Mouse (Mus musculus): ENCODE data around the gene Insr. TPM values are rescaled to one million over a fixed set of nuclear protein-coding genes. Genes with fewer than 3 reads are reported as not detected.

Insr gene
- polyA plus RNA-seq, 1 experiment from 2014 or later = 56.1 TPM

DNA sequence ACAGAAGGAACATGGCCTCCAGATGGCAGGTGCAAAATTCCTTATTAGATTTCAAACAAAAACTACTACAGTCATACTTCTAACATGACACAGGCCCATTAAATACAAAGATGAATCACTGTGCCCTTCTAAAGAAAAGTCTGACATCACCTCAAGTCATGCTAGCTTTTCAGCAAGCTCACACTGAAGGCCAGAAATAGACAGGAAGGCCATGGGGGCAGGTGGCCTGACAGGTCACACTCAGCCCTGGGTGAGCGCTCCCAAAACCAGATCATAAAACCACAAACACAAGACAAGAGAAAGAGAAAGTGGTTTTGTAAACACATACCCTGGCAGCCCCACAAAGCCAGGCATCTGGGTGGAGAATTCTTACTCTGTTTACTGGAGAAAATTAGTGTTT, 32.3 kb downstream of the Insr start:
- Histone ChIP-seq H3K4me1 (replicated peaks) (no peaks in the 10 kb centered on the region), H3K9ac (no peak overlapping the region), H3K9me3 (0 out of 2 replicates have a peak, but pooled peaks cover 3% of the 10 kb centered on the region), H3K36me3 (peaks cover 27% of the 10 kb centered on the region), H3K4me3 (no peak overlapping the region), H3K27ac (no peak overlapping the region), H3K4me2 (no peak overlapping the region), H3K27me3 (no peaks in the 10 kb centered on the region)
- WGBS = 93% methylated on average over 1 of the region's 1 CpGs
- no peak for ATAC-seq (ENCODE audit: low FRiP score)

DNA sequence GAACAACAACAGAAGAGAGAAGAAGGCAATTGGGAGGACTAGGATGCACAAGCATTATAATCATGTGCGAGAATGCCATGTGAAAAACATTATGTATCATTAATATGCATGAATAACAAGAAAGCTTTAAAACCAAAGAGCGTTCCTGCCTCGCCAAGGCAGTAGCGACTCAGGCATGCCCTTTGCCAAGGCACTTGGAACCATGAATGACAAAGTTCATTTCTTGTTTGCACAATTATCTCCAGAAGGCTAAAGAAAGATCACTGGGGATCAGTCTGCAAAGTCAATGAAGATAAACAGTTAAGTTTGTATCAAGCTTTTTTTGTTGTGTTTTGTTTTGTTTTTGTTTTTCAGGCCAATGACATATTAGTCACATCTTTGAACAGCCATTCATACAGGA, 36.2 kb downstream of the Insr start:
- H3K36me3 ChIP-seq = peaks cover 10% of the 10 kb centered on the region
- H3K4me1 ChIP-seq (replicated peaks) = no peaks in the 10 kb centered on the region
- no peak overlapping the region for H3K4me2 ChIP-seq
- no peak overlapping the region for H3K9ac ChIP-seq
- H3K4me3 ChIP-seq = no peak overlapping the region
- H3K27ac ChIP-seq = no peak overlapping the region
- H3K27me3 ChIP-seq = no peaks in the 10 kb centered on the region
- H3K9me3 ChIP-seq = 0 out of 2 replicates have a peak, but pooled peaks cover 3% of the 10 kb centered on the region
- WGBS = 83% methylated on average over 4 of the region's 4 CpGs
- ATAC-seq (ENCODE audit: low FRiP score) = no peak

DNA sequence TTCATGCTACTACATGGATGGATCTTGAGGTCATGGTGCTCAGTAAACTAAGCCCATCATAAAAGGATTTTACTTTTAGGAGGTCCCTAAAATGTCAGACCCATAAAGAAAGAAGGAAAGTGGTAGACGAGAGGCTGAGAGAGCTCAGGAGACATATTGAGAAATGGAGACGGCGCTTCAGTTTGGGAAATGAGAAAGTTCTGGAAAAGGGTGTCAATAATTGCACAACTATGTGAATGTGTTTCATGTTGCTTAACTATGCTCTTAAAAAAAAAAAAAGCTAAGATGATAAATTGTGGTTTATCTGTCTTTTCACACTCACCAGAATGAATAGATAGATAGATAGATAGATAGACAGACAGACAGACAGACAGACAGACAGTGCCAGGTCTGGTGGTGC, 38.7 kb downstream of the Insr start:
- Histone ChIP-seq H3K27me3 (no peaks in the 10 kb centered on the region), H3K4me2 (no peak overlapping the region), H3K9ac (no peak overlapping the region), H3K4me3 (no peak overlapping the region), H3K36me3 (peaks cover 5% of the 10 kb centered on the region), H3K4me1 (replicated peaks) (peaks cover 9% of the 10 kb centered on the region; the same call in 1 of the 2 replicates), H3K27ac (no peak overlapping the region), H3K9me3 (0 out of 2 replicates have a peak, but pooled peaks cover 2% of the 10 kb centered on the region)
- WGBS = 98% methylated on average over 3 of the region's 3 CpGs
- ATAC-seq (ENCODE audit: low FRiP score) = no peak

DNA sequence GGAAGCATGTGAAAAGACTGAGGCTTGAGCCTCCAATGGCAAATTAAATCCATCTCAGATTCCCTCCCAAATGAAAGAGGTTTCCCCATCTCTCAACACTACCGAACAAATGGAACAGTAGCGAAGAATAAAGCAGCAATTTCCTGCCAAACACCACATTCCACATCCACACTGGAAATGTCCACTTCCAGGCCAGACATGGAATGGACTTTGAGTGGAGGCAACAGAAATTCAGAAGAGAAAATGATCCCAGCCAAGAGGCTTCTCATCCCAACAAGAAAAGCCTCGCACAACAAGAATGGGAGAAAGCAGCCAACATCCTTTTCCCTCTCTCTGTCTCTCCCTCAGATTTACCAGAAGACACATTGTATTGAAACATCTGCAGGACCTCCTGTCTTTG, 39.8 kb downstream of the Insr start:
- H3K27me3 ChIP-seq = no peaks in the 10 kb centered on the region
- no peak for ATAC-seq (ENCODE audit: low FRiP score)
- no peaks in the 10 kb centered on the region; the same call in 1 of the 2 replicates for H3K36me3 ChIP-seq
- peaks cover 9% of the 10 kb centered on the region; the same call in 1 of the 2 replicates for H3K4me1 ChIP-seq (replicated peaks)
- no peak overlapping the region for H3K4me2 ChIP-seq
- no peak overlapping the region for H3K9ac ChIP-seq
- H3K4me3 ChIP-seq = no peak overlapping the region
- WGBS = 85% methylated on average over 3 of the region's 3 CpGs
- H3K9me3 ChIP-seq = no peaks in the 10 kb centered on the region
- H3K27ac ChIP-seq = no peak overlapping the region

DNA sequence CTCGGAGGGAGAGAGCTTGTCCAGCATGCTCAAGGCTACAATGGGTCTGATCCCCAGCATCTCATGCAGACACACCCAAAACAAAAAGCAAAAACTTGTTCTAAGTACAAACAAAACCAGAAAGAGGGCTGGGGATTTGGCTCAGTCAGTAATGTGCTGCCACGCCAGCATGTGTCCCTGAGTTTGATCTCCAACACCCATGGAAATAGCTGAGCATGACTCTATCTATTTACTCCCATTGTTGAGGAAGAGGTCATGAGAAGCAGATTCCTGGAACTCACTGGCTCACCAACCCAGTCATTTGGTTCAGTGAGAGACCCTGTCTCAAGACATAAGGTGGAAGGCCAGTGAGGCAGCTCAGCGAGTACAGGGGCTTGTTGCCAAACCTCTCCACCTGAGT, 40.6 kb downstream of the Insr start:
- 89% methylated on average over 3 of the region's 3 CpGs for WGBS
- Histone ChIP-seq H3K27ac (no peak overlapping the region), H3K4me1 (replicated peaks) (peaks cover 9% of the 10 kb centered on the region; the same call in 1 of the 2 replicates), H3K4me3 (no peak overlapping the region), H3K4me2 (no peak overlapping the region), H3K9ac (no peak overlapping the region), H3K9me3 (no peaks in the 10 kb centered on the region), H3K36me3 (no peaks in the 10 kb centered on the region; the same call in 1 of the 2 replicates), H3K27me3 (no peaks in the 10 kb centered on the region)
- ATAC-seq (ENCODE audit: low FRiP score) = no peak

DNA sequence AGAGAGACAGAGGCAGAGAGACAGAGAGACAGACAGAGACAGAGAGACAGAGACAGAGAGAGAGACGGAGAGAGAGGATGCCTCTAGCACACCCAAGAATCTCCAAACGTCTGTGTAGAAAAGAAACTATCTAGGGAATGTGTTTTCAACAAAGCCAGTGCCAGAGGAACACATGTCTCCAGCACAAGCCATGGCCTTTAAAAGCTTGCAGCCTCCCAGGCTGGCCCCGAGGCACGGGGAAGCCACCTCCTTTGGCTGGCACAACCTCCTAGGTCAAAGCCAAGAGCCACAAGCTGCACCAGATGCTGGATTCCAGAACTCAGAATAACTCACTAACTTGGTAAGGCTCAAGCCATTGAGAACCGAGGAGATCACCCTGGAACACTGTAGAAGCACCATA, 42.1 kb downstream of the Insr start:
- no peaks in the 10 kb centered on the region for H3K27me3 ChIP-seq
- 71% methylated on average over 5 of the region's 5 CpGs for WGBS
- H3K36me3 ChIP-seq = no peaks in the 10 kb centered on the region; the same call in 1 of the 2 replicates
- H3K9ac ChIP-seq = no peak overlapping the region
- H3K4me1 ChIP-seq (replicated peaks) = peaks cover 9% of the 10 kb centered on the region; the same call in 1 of the 2 replicates
- H3K9me3 ChIP-seq = no peaks in the 10 kb centered on the region
- H3K27ac ChIP-seq = no peak overlapping the region
- no peak overlapping the region for H3K4me3 ChIP-seq
- no peak for ATAC-seq (ENCODE audit: low FRiP score)
- H3K4me2 ChIP-seq = no peak overlapping the region

DNA sequence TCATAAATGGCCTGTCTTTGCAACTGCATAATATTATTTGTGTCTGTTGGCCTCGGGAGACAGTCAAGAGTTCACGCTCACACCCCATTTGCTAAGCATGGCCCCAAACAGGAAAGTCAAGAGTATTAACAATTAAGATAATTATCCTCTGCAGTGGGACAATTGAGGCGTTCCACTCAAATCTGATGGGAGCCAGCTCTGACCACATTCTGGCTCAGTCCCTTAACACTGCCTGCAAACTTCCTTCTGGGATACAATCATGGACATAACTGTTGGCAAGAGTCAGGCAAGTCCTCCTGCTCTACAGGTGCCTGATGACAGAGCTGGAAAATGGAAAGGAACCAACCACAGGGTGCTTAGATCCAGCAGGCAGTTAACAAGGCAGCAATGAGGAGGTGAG, 43.1 kb downstream of the Insr start:
- no peaks in the 10 kb centered on the region for H3K9me3 ChIP-seq
- no peak overlapping the region for H3K4me2 ChIP-seq
- ATAC-seq (ENCODE audit: low FRiP score) = no peak
- peaks cover 9% of the 10 kb centered on the region; the same call in 1 of the 2 replicates for H3K4me1 ChIP-seq (replicated peaks)
- no peaks in the 10 kb centered on the region for H3K36me3 ChIP-seq
- H3K27ac ChIP-seq = no peak overlapping the region
- WGBS = 72% methylated on average over 3 of the region's 3 CpGs
- H3K9ac ChIP-seq = no peak overlapping the region
- no peaks in the 10 kb centered on the region for H3K27me3 ChIP-seq
- H3K4me3 ChIP-seq = no peak overlapping the region

DNA sequence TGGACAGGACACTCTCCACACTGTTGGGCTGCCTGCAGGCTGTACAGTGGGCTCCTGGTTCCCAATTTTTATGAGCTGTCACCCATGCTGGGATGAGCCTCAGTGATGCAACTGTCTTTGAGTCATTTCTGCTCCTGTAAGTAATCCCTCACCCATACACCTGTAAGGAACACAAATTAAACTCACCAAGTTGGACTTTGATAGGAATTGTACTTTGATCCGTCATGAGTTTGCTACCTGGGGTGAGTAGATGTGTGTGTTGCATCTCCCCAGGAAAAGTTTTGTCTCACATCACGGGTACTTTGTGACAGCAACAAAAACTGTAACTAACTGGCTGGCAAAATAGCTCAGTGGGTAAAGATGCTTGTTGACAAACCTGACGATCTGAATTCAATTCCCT, 44.8 kb downstream of the Insr start:
- H3K9ac ChIP-seq = no peak overlapping the region
- no peak overlapping the region for H3K27ac ChIP-seq
- ATAC-seq (ENCODE audit: low FRiP score) = no peak
- H3K4me2 ChIP-seq = no peak overlapping the region
- no peaks in the 10 kb centered on the region for H3K27me3 ChIP-seq
- peaks cover 9% of the 10 kb centered on the region; the same call in 1 of the 2 replicates for H3K4me1 ChIP-seq (replicated peaks)
- H3K9me3 ChIP-seq = no peaks in the 10 kb centered on the region
- no peaks in the 10 kb centered on the region for H3K36me3 ChIP-seq
- 81% methylated on average over 3 of the region's 3 CpGs for WGBS
- H3K4me3 ChIP-seq = no peak overlapping the region

DNA sequence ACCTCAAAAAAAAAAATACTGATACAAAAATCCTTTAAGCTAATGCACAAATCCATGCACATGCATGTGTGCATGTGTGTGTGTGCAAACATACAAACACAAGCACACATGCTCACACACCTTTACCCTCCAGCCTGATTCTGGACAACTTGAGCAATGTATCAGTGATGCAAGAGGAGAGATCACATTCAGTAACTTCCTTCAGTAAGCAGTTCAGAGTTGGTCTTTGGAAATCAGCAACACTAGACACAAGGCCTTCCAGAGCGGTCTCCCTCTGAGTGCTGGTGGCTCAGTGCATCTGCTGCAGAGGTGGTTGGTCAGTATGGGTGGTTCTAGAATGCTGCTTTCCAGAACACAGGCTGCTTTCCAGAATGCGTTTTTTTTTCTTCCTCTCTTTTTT, 46.8 kb downstream of the Insr start:
- no peaks in the 10 kb centered on the region for H3K27me3 ChIP-seq

DNA sequence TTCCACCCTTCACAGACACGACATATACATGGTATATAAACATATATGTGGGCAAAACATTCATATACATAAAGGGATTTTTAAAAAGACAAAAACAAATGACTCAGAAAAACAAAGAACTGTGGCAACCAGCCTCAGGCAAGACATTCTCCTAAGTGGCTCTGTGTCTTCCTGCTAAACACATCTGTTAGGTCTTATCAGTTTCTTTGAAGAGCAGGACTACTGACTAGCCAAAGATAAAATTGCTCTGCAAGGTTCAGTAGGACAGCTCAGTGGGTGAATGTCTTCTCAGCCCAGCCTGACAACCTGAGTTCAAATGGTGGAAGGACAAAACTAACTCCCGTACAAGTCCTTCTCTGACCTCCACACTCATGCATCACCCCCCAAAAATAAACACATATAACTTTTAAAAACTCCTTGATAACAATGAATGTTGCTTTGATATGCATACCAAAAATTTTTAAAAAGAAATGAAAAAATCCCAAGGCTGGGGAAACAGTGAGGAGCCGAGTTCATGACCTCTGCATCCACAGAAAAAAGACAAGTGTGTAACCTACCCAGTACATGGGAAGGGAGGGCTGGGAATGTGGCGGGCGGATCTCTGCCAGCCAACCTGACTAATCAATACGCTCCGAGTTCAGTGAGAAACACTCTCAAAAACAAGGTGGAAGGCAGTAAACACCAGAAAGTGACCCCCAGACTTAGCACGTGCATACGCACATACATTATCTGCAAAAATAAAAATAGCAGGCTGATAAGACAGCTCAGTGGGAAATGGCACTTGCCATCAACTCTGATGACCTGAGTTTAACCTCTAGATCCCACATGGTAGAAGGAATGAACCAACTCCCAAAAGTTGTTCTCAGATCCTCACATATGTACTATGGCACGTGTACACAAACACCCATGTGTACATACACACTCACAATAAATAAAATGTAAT, 49.0 kb downstream of the Insr start:
- Histone ChIP-seq H3K36me3 (no peaks in the 10 kb centered on the region), H3K9me3 (no peaks in the 10 kb centered on the region), H3K4me3 (no peak overlapping the region), H3K27me3 (no peaks in the 10 kb centered on the region), H3K27ac (no peak overlapping the region), H3K9ac (no peak overlapping the region), H3K4me2 (no peak overlapping the region), H3K4me1 (replicated peaks) (no peaks in the 10 kb centered on the region)
- no peak for ATAC-seq (ENCODE audit: low FRiP score)
- 85% methylated on average over 10 of the region's 10 CpGs for WGBS

More for the DNA sequence above, 46.8 kb downstream of the Insr start:
- no peak for ATAC-seq (ENCODE audit: low FRiP score)
- no peak overlapping the region for H3K27ac ChIP-seq
- no peak overlapping the region for H3K4me2 ChIP-seq
- H3K36me3 ChIP-seq = no peaks in the 10 kb centered on the region
- 95% methylated on average over 2 of the region's 2 CpGs for WGBS
- H3K9me3 ChIP-seq = no peaks in the 10 kb centered on the region
- H3K9ac ChIP-seq = no peak overlapping the region
- no peak overlapping the region for H3K4me3 ChIP-seq
- H3K4me1 ChIP-seq (replicated peaks) = peaks cover 9% of the 10 kb centered on the region; the same call in 1 of the 2 replicates

DNA sequence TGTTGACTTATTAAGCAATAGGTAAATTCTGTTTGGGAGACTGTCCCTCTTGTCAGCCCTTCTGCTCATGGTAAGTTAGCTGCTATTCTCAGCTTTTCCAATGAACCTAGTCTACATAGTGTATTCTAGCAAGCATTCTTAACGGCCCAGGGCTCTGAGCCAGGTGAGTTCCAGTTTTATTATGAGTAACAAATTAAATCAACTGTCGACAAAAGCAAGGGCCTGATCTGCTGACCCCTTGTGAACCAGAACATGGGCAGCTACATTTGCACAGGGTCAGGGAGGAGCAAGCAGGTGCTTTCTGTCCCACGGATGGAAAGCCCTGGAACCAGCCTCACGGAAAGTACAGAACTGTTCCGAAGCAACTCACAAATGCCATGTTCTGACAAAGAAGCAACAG, 52.0 kb downstream of the Insr start:
- Histone ChIP-seq H3K4me2 (no peak overlapping the region), H3K36me3 (no peaks in the 10 kb centered on the region), H3K9me3 (no peaks in the 10 kb centered on the region), H3K27me3 (no peaks in the 10 kb centered on the region), H3K9ac (no peak overlapping the region), H3K27ac (no peak overlapping the region), H3K4me1 (replicated peaks) (peaks cover 8% of the 10 kb centered on the region), H3K4me3 (no peak overlapping the region)
- no peak for ATAC-seq (ENCODE audit: low FRiP score)
- 92% methylated on average over 5 of the region's 5 CpGs for WGBS

DNA sequence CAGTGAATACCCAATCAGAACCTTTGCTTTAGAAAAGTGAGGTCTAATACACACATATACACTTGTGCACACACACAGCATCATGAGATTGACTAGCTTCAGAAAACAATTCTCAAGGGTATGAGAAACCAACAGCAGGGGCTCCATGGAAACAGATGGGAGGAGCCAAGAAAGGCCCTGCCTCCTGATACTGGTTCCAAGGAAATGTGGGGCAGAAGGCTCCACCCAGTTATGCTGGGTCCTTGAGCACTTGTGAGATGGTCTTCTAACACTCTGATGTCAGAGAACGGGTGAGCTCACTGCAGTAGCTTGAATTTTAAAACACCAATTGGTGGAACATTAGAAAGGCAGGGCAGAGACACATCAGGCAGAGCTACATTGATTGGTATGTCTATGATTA, 53.7 kb downstream of the Insr start:
- WGBS = 78% methylated on average over 1 of the region's 1 CpGs
- H3K4me2 ChIP-seq = no peak overlapping the region
- no peak for ATAC-seq (ENCODE audit: low FRiP score)

DNA sequence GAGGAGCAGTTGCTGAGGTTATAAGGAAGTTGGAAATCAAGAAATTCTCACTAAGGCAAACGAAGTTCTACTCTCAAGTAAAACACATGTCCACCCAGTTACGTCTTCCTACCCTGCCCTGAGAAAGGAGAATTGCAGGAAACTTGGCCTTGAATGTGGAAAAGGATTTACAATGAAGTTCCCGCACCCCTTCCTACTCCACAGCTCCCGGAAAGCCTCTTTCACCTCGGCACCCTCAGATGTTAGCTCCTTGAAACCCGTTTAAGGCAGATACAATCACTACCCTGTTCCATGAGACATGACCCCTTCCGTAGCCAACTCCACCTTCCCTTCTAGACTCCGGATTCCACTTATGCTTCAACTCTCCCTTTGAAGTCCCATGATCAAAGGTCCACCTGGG, 54.2 kb downstream of the Insr start:
- Histone ChIP-seq H3K27ac (no peak overlapping the region), H3K9me3 (no peaks in the 10 kb centered on the region), H3K4me3 (no peak overlapping the region), H3K27me3 (no peaks in the 10 kb centered on the region), H3K9ac (no peak overlapping the region; the same call in 1 of the 2 replicates), H3K4me1 (replicated peaks) (peaks cover 18% of the 10 kb centered on the region), H3K4me2 (no peak overlapping the region), H3K36me3 (no peaks in the 10 kb centered on the region)
- 91% methylated on average over 8 of the region's 8 CpGs for WGBS
- no peak for ATAC-seq (ENCODE audit: low FRiP score)

More for the DNA sequence above, 53.7 kb downstream of the Insr start:
- Histone ChIP-seq H3K9ac (no peak overlapping the region), H3K4me1 (replicated peaks) (peaks cover 16% of the 10 kb centered on the region), H3K4me3 (no peak overlapping the region), H3K27me3 (no peaks in the 10 kb centered on the region), H3K27ac (no peak overlapping the region), H3K36me3 (no peaks in the 10 kb centered on the region), H3K9me3 (no peaks in the 10 kb centered on the region)

Measured in hindbrain, embryonic 13.5 days (tissue).